Mouse (Mus musculus): ENCODE measurements around the gene Timm44.

DNA sequence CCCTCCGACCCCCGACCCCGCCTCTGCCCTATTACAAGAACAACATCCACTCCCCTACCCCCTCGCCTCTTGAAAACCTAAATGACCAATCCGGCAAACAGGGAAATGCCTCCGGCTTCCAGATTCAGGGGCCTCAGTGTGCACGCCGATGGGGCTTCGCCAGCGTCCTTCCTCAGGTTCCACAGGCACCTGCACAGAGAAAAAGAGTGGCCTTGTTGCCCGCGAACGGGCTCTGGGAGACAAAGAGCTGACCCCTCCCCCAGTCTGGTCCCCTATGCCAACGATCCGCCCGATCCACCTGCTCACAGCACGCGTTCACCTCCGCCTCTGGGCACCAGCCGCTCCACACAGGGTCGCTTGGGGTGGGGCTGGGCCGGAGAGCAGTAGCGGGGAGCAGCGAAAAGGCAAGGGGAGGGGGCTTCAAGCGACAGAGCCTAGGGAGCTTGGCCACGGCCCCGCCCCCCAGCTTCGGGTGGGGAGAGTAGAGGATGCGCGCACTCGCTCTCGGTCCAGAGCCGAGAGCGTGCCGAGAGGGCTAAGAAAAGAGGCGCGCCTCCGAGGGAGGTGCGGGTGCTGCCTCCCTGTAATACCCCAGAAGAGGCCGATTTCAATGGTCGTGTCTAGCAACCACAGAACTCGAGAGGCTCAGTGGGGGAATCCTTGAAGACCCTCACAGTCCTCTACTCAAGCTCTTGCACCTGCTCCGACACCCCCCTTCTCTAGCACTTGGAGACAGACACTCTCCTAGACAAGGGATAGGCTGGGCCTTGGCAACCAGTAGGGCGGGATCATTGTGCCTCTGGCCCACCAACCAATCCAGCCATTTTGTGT is 58.7 kb downstream of the Timm44 start, which contains the start of gene Prr36:
- TF ChIP-seq CTCF (IDR thresholded peaks at IDR 0.05; ENCODE audit: extremely low read depth, insufficient read length, insufficient replicate concordance, low read depth, low read length) (no peak), POLR2A (IDR thresholded peaks at IDR 0.05; ENCODE audit: low read depth, low read length) (no peak)
